Mouse (Mus musculus) gastrocnemius, postnatal 25 days (tissue): ENCODE measurements around the gene Abcb5. TPM values are rescaled to one million over a fixed set of nuclear protein-coding genes. Genes with fewer than 3 reads are reported as not detected.
"Not testable (repeated sequence)": the region's sequence is repeated elsewhere in the genome, so short reads cannot be mapped to it uniquely, and the experiment has no call there.

Experiments used
- DNase-seq: peaks from one replicate; pipeline ENCODE4 v3.0.0; 2022
- long read RNA-seq, 2 experiments: library from polyadenylated mRNA; stranded (forward); transcript quantifications; one replicate each; pipeline ENCODE4 v2.0.0; 2021
- total RNA-seq, 2 experiments: library from RNA; stranded (reverse); gene quantifications; 1 replicate in 1 of 2; 2 replicates in 1 of 2; pipeline ENCODE4 v1.2.3; 2021

Abcb5 gene
- not detected for total RNA-seq
- long read RNA-seq, experiment 1: 0 reads
- long read RNA-seq, experiment 2: 0 reads

- DNase-seq: no peak
These were observed at the start of gene Abcb5 for GRCm38 (mm10) chr12:118966321-118966720. Abcb5 (minus strand) TSS chr12:118966421.

- DNase-seq: no peak
These were observed 33.0 kb upstream of the Abcb5 start for GRCm38 (mm10) chr12:118999230-118999629.

DNA sequence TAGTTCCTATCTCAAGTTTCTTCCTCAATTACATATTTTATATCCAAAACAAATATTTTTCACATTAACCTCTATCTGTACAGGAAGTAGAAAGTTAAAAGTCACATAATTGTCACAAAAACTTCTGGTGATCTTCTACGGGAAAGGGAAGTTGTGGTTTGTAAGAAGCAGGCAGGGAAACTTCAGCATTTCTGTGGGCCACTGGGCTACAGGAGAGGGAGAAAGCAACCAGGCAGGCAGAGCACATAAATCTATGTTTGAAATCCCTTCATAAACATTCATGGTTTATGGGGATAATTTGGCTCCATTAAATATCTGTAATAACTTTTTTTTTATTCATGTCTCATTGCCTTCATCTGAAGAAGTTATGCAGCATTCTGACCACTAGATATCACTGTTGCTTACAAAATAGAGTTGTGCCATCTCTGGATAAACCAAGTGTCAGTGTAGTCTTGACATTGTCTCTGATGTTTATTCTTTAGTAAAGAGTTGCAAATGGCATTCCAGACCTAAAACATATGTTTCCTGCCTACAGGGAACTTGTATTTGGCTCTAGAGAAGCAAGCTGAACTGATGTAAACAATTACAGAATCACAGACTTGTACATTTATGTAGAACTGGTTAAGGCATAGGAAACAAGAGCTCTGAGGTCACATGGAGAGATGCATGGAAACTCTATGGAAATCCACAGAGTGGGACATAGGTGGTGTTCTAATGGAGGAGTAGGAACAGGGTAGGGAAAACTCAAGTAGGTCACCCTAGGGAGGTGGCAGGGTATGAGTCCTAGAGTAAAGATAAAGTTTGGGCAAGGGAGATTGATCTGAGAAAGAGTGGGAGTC, 28.3 kb upstream of the Abcb5 start:
- DNase-seq: no peak

GRCm38 (mm10) chr12:118984852-118985251, 18.6 kb upstream of the Abcb5 start:
- DNase-seq: no peak

DNA sequence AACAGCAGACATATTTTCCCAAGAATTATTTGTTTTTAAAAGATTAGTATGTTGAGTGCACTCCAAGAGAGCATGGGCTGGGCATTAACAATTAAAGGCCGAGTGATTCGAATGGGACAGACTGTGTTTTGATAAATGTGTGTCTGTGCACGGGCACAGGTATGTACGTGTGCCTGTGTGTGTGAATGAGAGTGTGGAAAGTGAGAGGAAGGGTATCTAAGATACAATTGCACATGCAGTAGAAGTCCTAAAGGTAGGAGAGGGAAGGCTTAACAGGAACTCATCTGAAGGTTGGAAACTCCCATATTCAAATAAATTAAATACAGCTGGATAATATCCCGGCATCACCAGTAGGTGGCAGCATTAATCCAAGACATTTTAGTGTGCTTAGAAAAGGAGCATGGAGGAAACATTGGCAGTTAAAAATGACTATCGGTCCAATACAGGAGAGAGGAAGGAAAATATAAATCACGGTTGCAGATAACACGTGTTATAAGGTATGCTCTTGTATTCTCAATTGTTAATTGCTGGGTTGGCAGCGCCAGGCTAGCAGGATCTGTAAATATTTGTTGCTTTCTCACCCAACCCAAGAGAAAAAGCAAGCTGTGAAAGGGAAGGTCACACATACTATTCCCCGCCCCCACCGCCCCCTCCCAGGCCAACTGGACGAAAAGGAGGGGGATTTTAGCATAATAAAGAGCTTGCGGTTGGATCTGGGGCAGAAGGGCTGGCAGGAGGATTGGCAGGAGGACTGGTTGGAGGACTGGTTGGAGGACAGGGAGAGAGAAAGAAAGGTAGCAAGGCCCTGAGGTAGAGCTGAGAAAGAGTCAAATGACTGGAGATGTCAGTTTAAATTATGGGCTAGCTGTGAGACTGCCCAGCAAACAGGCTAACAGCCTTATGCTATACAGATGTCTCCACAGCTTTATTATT, 35.6 kb downstream of the Abcb5 start:
- DNase-seq: no peak

- no peak for DNase-seq
These were observed 39.4 kb downstream of the Abcb5 start for GRCm38 (mm10) chr12:118926813-118927281.

DNA sequence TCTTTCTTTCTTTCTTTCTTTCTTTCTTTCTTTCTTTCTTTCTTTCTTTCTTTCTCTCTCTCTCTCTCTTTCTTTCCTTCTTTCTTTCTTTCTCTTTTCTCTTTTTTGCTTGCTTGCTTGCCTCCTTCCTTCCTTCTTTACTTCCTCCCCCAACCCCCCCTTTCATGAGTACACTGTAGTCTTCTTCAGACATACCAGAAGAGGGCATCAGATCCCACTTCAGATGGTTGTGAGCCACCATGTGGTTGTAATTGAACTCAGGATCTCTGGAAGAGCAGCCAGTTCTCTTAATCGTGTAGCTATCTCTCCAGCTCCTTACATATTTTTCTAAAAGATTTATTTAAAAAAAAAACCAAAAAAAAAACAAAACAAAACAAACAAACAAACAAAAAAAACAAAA, 42.3 kb downstream of the Abcb5 start:
- not testable (repeated sequence) for DNase-seq

- no peak for DNase-seq
These were observed 48.5 kb downstream of the Abcb5 start for GRCm38 (mm10) chr12:118917771-118918170.

DNA sequence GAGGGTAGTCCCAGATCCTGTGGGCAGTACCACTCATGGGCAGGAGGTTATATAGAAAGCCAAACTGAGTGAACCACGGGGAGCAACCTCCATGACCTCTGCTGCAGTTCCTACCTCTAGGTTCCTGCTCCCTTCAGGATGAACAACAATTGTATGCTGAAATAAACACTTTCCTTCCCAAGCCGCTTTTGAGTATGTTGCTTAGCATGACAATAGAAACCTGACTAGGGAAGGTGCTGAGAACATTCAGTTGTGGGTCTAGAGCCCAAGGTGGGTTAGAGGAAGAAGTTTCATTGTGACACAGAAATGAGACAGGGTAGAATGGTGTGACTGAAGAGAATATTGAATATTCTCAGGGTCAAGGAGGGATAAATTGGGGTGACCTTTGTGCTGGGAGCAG, 55.9 kb downstream of the Abcb5 start:
- DNase-seq: no peak

DNA sequence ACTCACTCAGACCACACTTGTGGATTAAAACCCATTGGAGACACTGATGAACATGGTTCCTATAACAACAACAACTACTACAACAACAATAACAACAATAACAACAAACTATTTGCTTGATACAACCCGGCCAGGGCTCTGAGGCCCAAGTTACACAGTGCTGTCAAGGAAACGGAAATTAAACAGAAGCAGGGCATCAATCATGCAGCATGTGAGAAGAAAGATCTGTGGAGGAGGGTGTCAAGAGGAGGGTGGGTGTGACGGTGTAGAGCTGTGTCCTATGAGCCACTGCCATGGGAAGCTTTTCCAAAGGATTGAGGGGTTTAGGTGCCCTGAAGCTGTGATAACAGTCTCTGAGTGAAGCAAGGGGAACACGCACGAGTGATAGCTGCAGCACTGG, 64.0 kb downstream of the Abcb5 start:
- DNase-seq: no peak

GRCm38 (mm10) chr12:118887964-118888363, 78.3 kb downstream of the Abcb5 start:
- no peak for DNase-seq

GRCm38 (mm10) chr12:118882790-118883189, 83.4 kb downstream of the Abcb5 start:
- no peak for DNase-seq

DNA sequence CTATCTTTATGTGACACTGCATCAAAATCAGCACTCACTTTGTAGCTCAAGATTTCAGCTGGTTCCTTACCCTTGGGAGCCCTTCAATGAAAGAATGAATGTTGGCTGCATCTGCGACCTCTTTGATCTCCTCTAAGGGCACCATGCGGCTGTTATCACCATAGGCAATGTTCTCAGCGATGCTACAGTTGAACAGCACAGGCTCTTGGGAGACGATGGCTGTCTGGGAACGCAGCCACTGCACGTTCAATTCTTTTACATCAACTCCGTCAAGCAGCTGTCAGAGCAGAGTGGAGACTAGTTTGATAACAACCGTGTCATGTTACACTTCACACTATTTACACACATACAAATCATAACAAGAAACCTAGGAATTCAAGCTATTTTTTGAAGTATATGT, 93.5 kb downstream of the Abcb5 start:
- DNase-seq: no peak

DNA sequence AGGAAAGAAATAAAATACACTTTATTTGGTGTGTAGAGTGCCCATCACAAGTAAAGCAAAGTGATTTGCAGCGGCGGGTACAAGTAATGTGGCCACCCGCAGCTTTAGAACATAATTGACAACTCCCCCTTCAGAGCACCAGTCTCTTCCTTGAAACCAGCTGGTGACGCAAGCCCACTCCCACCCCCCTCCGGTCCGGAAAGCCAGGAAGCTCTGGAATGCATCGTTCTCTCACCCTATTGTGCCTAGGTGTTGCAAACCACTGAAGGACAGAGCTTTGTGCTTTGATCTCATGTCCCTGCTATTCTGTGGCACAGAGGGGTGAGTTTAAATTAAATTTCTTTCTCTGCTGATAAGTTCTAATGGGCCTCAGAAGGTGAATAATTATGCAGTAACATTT, 110.1 kb downstream of the Abcb5 start:
- DNase-seq: no peak

DNA sequence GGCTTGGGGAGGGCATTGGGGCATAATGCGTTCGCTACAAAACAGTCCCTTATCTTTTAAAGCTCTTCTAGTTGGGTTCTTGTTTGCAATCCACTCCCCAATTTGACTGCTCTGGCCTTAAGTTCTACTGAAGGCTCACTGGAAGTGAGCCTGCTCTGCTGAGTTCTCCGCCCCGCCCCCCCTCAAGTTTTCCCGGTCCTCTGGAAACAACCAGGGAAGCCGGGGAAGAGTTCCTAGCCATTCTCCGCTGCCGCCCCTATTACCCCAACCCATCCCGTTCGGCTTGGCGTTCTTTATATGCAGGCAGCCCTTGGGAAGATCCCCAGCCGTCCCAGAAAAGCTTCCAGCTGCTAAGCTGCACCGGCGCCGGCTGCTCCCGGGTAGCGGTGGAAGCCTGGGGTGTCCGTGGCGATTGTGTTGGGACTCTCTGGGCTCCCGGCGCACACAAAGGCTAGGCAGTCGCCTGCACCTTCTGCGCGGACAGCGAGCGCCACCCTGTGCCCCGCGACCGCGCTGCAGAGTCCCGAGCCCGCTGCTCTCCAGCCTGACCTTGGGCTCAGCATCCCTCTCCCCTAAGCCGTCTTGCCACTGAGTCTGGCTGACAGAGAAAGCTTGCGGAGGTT, 111.3 kb downstream of the Abcb5 start:
- DNase-seq: no peak

DNA sequence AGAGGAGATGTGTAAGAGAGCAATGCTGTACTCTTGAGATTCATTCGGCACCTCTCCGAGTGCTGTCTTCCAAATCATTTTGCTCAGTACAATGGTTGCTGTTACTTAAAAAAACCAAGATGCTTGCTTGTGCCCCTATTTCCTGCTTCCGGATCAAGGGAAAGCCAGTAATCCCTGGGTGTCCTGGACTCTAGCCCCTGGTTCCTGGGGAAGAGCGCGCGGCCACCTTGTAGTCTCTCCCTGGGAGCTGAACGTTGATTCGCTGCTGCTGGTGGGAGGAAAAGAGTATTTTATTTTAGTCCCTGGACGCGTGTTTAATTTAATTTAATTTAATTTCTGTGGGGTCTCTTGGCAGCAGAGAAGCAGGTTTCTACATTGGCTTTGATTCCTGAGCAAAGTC, 111.8 kb downstream of the Abcb5 start:
- DNase-seq: no peak

- DNase-seq: no peak
These were observed 112.9 kb downstream of the Abcb5 start for GRCm38 (mm10) chr12:118853331-118853730.

DNA sequence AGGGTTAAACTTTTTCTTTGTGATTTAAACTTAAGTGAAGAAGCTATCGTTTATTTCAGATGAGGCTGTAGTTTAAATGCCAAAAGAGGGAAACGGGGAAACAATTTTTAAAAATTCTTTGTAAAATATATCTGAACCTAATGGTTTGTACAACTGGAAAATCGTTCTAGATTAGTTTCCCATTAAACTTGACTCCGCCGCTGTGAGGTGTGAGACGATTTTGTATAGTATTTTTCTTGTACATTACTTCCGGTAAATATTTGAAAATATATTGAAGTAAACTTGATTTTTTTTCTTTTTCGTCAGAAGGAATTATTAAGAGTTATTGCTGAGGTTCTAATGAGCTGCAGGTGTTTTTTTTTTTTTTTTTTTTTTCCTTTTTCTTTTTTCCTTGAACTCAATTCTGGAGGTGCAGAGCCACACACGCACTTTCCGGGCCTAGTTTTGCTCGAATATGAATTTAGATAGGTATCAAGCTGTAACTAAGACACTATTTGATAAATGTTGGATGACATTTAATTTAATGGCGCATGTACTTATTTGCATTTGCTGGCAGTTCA, 115.3 kb downstream of the Abcb5 start:
- no peak for DNase-seq

- DNase-seq: no peak
These were observed 116.2 kb downstream of the Abcb5 start for GRCm38 (mm10) chr12:118849996-118850395.

- DNase-seq: no peak
These were observed 116.9 kb downstream of the Abcb5 start for GRCm38 (mm10) chr12:118849203-118849861.

DNA sequence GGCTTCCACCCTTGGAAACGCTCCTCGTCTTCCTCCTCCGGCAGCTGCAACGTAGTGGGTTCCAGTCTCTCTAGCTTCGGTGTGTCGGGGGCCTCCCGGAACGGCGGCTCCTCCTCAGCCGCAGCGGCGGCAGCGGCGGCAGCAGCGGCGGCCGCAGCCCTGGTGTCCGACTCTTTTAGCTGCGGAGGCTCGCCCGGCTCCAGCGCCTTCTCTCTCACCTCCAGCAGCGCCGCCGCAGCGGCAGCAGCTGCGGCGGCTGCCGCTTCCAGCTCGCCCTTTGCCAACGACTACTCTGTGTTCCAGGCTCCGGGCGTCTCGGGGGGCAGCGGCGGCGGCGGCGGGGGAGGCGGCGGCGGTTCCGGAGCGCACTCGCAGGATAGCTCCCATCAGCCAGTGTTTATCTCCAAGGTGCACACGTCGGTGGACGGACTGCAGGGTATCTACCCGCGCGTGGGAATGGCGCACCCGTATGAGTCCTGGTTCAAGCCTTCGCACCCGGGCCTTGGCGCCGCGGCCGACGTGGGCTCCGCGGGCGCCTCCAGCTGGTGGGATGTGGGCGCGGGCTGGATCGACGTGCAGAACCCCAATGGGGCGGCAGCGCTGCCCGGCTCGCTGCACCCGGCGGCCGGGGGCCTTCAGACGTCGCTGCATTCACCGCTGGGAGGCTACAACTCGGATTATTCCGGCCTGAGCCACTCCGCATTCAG, 117.6 kb downstream of the Abcb5 start:
- DNase-seq: no peak
